Mouse (Mus musculus) layer of hippocampus, postnatal 36 days (tissue): ENCODE data around the gene Stk24. TPM values are rescaled to one million over a fixed set of nuclear protein-coding genes. Genes with fewer than 3 reads are reported as not detected.

Source experiments
- DNase-seq, 2 experiments: peaks; one replicate each; pipeline ENCODE4 v3.0.0; 2022
- total RNA-seq, 2 experiments: library from RNA; stranded (reverse); gene quantifications; 2 replicates each; pipeline ENCODE4 v1.2.3; 2021

The Stk24 gene
- total RNA-seq, 2 experiments from 2014 or later: 57.3 to 62.1 TPM

- DNase-seq: no peak
Measured at GRCm38 (mm10) chr14:121351737-121352136, 28.1 kb downstream of the Stk24 start.

GRCm38 (mm10) chr14:121350011-121350410 is 29.8 kb downstream of the Stk24 start:
- no peak for DNase-seq

- no peak for DNase-seq
Measured at GRCm38 (mm10) chr14:121349291-121349690, 30.5 kb downstream of the Stk24 start.

GRCm38 (mm10) chr14:121348256-121348655 is 31.6 kb downstream of the Stk24 start:
- no peak for DNase-seq

GRCm38 (mm10) chr14:121347134-121347533 is 32.7 kb downstream of the Stk24 start:
- no peak for DNase-seq

- no peak for DNase-seq
Measured at GRCm38 (mm10) chr14:121346654-121347053, 33.2 kb downstream of the Stk24 start.

GRCm38 (mm10) chr14:121346053-121346452 is 33.8 kb downstream of the Stk24 start:
- DNase-seq: no peak

- no peak for DNase-seq
Measured at GRCm38 (mm10) chr14:121344928-121345327, 34.9 kb downstream of the Stk24 start.

GRCm38 (mm10) chr14:121342885-121343284 is 36.9 kb downstream of the Stk24 start:
- no peak for DNase-seq

- no peak for DNase-seq
Measured at GRCm38 (mm10) chr14:121339951-121340401, 39.8 kb downstream of the Stk24 start.

GRCm38 (mm10) chr14:121338819-121339573 is 40.8 kb downstream of the Stk24 start:
- no peak for DNase-seq

GRCm38 (mm10) chr14:121330090-121330408 is 49.8 kb downstream of the Stk24 start:
- no peak for DNase-seq

GRCm38 (mm10) chr14:121329401-121330089 is 50.3 kb downstream of the Stk24 start:
- DNase-seq: no peak

GRCm38 (mm10) chr14:121328878-121329277 is 50.9 kb downstream of the Stk24 start:
- no peak for DNase-seq

GRCm38 (mm10) chr14:121326432-121326831 is 53.4 kb downstream of the Stk24 start:
- DNase-seq: no peak

GRCm38 (mm10) chr14:121324521-121325330 is 55.1 kb downstream of the Stk24 start:
- DNase-seq: no peak

- peak; percentile 53 to 54 for DNase-seq
Measured at GRCm38 (mm10) chr14:121322641-121323040, 57.2 kb downstream of the Stk24 start.

- DNase-seq: no peak
Measured at GRCm38 (mm10) chr14:121322150-121322549, 57.7 kb downstream of the Stk24 start.

GRCm38 (mm10) chr14:121318382-121318781 is 61.4 kb downstream of the Stk24 start:
- no peak for DNase-seq

- no peak for DNase-seq
Measured at GRCm38 (mm10) chr14:121317312-121317671, 62.5 kb downstream of the Stk24 start.

GRCm38 (mm10) chr14:121316631-121317311 is 63.0 kb downstream of the Stk24 start:
- DNase-seq: no peak

- DNase-seq: no peak
Measured at GRCm38 (mm10) chr14:121316136-121316535, 63.7 kb downstream of the Stk24 start.

GRCm38 (mm10) chr14:121314934-121315333 is 64.9 kb downstream of the Stk24 start:
- no peak for DNase-seq
